ENCODE assay signal across 14 mouse cellular contexts in the genomic region with DNA sequence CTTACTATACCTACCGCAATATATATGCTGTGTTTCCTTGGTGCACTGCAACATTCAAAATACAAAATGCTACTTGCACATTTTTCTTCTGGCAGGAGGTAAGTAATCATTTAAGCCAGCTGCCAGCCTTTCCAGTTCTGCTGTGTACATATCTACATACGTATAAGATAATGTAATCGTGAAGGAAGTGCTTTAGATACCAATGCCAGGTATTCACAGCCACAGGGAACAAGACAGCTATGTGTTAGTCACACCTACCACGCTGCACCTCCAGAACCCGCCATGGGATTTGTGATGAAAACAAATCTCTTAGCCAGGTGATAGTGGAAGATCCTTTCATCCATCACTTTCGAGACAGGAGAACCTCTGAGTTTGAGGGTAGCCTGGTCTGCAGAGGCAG. TPM values are rescaled to one million over a fixed set of nuclear protein-coding genes. Genes with fewer than 3 reads are reported as not detected.
"Had no signal": no experiment of that assay in that cellular context is flagged by ENCODE, and none has a peak within 500 bp of the region (broad histone marks: within the 10 kb centered on the region; RNA-seq: fewer than 3 reads in every experiment).

No protein-coding gene starts in this region.

- H3K4me2 ChIP-seq: limb, embryonic 13.5 days; midbrain, embryonic 13.5 days had no signal

- H3K27me3 ChIP-seq: limb, embryonic 13.5 days; midbrain, embryonic 13.5 days had no signal

- H3K27ac ChIP-seq: kidney, postnatal 0 days; layer of hippocampus, adult 2 months; limb, embryonic 13.5 days; liver, embryonic 14.5 days; midbrain, embryonic 13.5 days had no signal

- H3K9ac ChIP-seq: limb, embryonic 13.5 days; liver, embryonic 14.5 days; midbrain, embryonic 13.5 days had no signal

- H3K9me3 ChIP-seq: limb, embryonic 13.5 days had no signal

- H3K4me1 ChIP-seq: midbrain, embryonic 13.5 days had no signal

- H3K36me3 ChIP-seq: limb, embryonic 13.5 days; midbrain, embryonic 13.5 days had no signal

- ATAC-seq: midbrain, embryonic 13.5 days had no signal

- H3K4me3 ChIP-seq: layer of hippocampus, adult 2 months; limb, embryonic 13.5 days; midbrain, embryonic 13.5 days had no signal

- DNase-seq: kidney, adult 8-10 months; kidney, postnatal 36 days; left cerebral cortex, postnatal 4 days; lung, adult 18-20 months; lung, postnatal 10 days; right cerebral cortex, postnatal 14 days; thymus, adult 2 months; thymus, postnatal 36 days had no signal

RNA-seq across cellular contexts. Expression of gene Stxbp6, which starts 13.7 kb away (rescaled TPM):
- total RNA-seq: megakaryocyte-erythroid progenitor cell, adult 5-6 weeks had no signal
